Mouse (Mus musculus) bone marrow, adult 2 months (tissue): ENCODE measurements around the gene Cd80.

Experiments used
- CTCF ChIP-seq: fragments of 200-500 bp; IDR thresholded peaks from 2 replicates; pipeline ENCODE4 v1.5.1; 2011; ENCODE audit warnings: low read length, control low read depth; ENCODE audit not compliant: control insufficient read depth, insufficient read depth
- POLR2A ChIP-seq: fragments of 200-500 bp; IDR thresholded peaks from 2 replicates; pipeline ENCODE4 v1.6.1; 2011; ENCODE audit warnings: low read depth, mild to moderate bottlenecking, control low read depth, low read length, borderline replicate concordance; ENCODE audit not compliant: control insufficient read depth

- TF ChIP-seq POLR2A (no peak), CTCF (no peak)
Observed at GRCm38 (mm10) chr16:38461749-38462148, 6.4 kb downstream of the Cd80 start.
